Mouse (Mus musculus): ENCODE measurements around the gene Aff3. TPM values are rescaled to one million over a fixed set of nuclear protein-coding genes. Genes with fewer than 3 reads are reported as not detected.

Gene Aff3
- total and polyA plus RNA-seq, 3 experiments, result 1.4 to 3.1 (median 2.4) TPM

DNA sequence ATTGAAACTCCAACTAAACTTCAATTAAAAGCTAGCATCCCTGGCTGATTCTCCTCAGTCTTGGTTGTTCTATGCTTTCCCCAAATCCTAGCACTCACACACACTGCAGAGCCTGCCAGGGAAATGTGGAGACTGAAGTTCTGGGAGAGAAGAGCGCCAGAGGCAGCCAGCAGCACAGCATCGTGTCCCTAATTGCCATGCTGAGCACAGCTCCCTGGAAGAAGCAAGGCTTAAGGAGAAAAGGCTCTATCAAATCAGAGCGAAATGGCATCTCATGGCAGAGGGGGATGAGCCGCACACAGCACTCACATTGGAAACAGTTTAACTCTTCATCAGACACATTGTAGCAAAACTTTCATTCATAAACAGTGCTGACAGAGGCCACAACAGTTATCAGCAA lies 254.3 kb downstream of the Aff3 start:
- Histone ChIP-seq H3K27me3 (ENCODE audit: control insufficient read depth, insufficient read depth, low read length) (no peaks in the 10 kb centered on the region), H3K79me2 (replicated peaks; ENCODE audit: control insufficient read depth, insufficient read depth, low read length) (no peaks in the 10 kb centered on the region), H3K4me1 (ENCODE audit: control insufficient read depth, insufficient read depth, low read length) (no peaks in the 10 kb centered on the region), H3K36me3 (ENCODE audit: control insufficient read depth, insufficient read depth, low read length) (no peaks in the 10 kb centered on the region), H3K4me3 (no peak overlapping the region), H3K27ac (no peak overlapping the region), H3K9ac (ENCODE audit: low read depth, low read length) (no peak overlapping the region)
- 67% methylated on average over 4 of the region's 4 CpGs for WGBS
- intact Hi-C loops (cut with DNase I), result no loop called here
- no peak for TF ChIP-seq EP300 (IDR thresholded peaks at IDR 0.05; ENCODE audit: insufficient read depth, low read depth, low read length)
- TF ChIP-seq CTCF (IDR thresholded peaks at IDR 0.05), result no peak
- DNase-seq, result no peak

DNA sequence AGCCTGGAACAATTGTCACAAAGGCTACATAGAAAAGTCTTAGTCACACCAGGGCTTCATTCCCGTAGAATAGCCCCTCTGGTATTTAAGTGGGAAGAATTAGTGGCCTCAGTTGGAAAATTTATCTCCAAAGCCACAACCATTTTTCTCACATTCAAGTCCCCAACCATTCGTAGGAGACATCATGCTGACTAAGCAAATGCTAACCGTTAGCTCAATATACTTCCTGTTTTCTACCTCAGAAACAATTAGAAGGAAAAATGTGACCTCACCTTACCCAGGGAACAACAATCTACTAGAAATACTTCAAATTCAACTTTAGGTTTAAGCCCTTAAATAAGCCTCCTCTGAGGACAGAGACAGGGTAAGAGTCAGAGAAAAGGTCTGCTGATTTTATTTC lies 256.5 kb downstream of the Aff3 start:
- intact Hi-C loops (cut with DNase I), result no loop called here
- WGBS, result 68% methylated on average over 3 of the region's 3 CpGs

DNA sequence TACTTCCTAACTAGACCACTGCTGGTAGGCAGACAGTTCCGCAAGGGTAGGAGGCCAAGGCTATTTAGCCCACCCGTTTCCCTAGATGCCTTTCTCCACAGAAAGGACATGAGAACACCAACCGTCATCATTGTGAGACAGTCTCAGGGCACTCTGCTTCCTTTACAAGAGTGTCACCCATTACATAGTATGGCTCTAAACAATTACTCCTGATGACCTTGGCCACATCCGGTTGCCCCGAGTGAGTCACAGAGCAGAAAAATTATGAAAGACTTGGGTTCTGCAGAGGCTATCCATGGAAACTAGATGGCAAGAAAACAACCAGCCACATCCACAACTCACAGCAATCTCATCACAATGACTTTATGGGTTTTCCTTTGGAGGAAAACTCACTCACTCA lies 261.0 kb downstream of the Aff3 start:
- Histone ChIP-seq H3K27me3 (ENCODE audit: control insufficient read depth, insufficient read depth, low read length) (no peaks in the 10 kb centered on the region), H3K36me3 (ENCODE audit: control insufficient read depth, insufficient read depth, low read length) (no peaks in the 10 kb centered on the region), H3K9ac (ENCODE audit: low read depth, low read length) (no peak overlapping the region), H3K27ac (no peak overlapping the region), H3K79me2 (replicated peaks; ENCODE audit: control insufficient read depth, insufficient read depth, low read length) (no peaks in the 10 kb centered on the region), H3K4me1 (ENCODE audit: control insufficient read depth, insufficient read depth, low read length) (no peaks in the 10 kb centered on the region), H3K4me3 (no peak overlapping the region)
- DNase-seq, result no peak
- TF ChIP-seq EP300 (IDR thresholded peaks at IDR 0.05; ENCODE audit: insufficient read depth, low read depth, low read length) (no peak), POLR2A (IDR thresholded peaks at IDR 0.05; ENCODE audit: insufficient read depth, low read depth, low read length) (no peak)
- intact Hi-C loops (cut with DNase I), result no loop called here
- WGBS, result 77% methylated on average over 5 of the region's 5 CpGs

More for the DNA sequence above, 256.5 kb downstream of the Aff3 start:
- TF ChIP-seq POLR2A (IDR thresholded peaks at IDR 0.05; ENCODE audit: insufficient read depth, low read depth, low read length) (no peak), CTCF (IDR thresholded peaks at IDR 0.05) (no peak), EP300 (IDR thresholded peaks at IDR 0.05; ENCODE audit: insufficient read depth, low read depth, low read length) (no peak)
- H3K27ac ChIP-seq, result no peak overlapping the region
- no peak overlapping the region for H3K4me3 ChIP-seq
- H3K36me3 ChIP-seq (ENCODE audit: control insufficient read depth, insufficient read depth, low read length), result no peaks in the 10 kb centered on the region
- no peak overlapping the region for H3K9ac ChIP-seq (ENCODE audit: low read depth, low read length)
- no peaks in the 10 kb centered on the region for H3K27me3 ChIP-seq (ENCODE audit: control insufficient read depth, insufficient read depth, low read length)
- DNase-seq, result no peak
- H3K4me1 ChIP-seq (ENCODE audit: control insufficient read depth, insufficient read depth, low read length), result no peaks in the 10 kb centered on the region
- no peaks in the 10 kb centered on the region for H3K79me2 ChIP-seq (replicated peaks; ENCODE audit: control insufficient read depth, insufficient read depth, low read length)

DNA sequence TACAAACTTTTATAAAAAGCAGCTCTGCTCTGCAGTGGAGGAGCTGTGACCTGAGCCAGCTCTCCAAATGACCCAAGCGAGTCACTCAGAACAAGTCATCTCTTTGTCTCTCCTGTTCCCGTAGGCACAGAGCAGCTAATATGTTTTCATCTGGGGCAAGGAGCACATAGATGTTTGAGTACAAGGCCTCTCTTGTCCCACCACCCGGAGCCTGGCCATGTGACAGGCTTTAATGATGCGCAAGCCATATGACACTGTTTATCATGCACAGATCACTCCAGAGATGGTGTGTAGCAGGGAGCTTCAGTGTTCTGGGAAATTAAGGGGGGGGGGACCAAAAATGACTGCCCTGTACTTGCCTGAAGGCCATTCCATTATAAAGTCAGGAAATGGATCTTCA lies 262.9 kb downstream of the Aff3 start:
- no peaks in the 10 kb centered on the region for H3K27me3 ChIP-seq (ENCODE audit: control insufficient read depth, insufficient read depth, low read length)
- H3K27ac ChIP-seq, result no peak overlapping the region
- H3K79me2 ChIP-seq (replicated peaks; ENCODE audit: control insufficient read depth, insufficient read depth, low read length), result no peaks in the 10 kb centered on the region
- DNase-seq, result no peak
- no peak overlapping the region for H3K9ac ChIP-seq (ENCODE audit: low read depth, low read length)
- no peak for TF ChIP-seq EP300 (IDR thresholded peaks at IDR 0.05; ENCODE audit: insufficient read depth, low read depth, low read length)
- no peak for TF ChIP-seq POLR2A (IDR thresholded peaks at IDR 0.05; ENCODE audit: insufficient read depth, low read depth, low read length)
- TF ChIP-seq CTCF (IDR thresholded peaks at IDR 0.05), result no peak
- H3K36me3 ChIP-seq (ENCODE audit: control insufficient read depth, insufficient read depth, low read length), result no peaks in the 10 kb centered on the region
- WGBS, result 81% methylated on average over 4 of the region's 4 CpGs
- H3K4me1 ChIP-seq (ENCODE audit: control insufficient read depth, insufficient read depth, low read length), result peaks cover 3% of the 10 kb centered on the region; the same call in 1 of the 2 replicates
- intact Hi-C loops (cut with DNase I), result no loop called here
- no peak overlapping the region for H3K4me3 ChIP-seq

DNA sequence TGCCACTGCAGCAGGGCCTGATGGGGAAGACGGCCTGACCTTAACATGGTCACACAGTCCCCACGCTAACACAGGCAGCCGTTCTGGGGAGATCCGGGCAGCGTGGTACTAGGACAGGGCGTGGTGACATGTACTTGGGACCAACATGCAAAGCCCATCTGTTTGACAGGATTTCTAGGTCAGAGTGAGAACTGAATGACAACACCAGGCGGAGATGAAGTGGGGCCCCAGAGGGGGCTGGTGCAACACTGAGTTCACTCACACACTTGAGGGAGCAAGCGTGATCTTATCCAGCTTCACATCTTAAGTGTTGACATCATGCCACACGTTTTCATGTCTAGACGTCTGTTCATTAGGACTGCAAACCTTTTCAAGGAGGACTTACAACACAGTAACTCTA lies 265.5 kb downstream of the Aff3 start:
- H3K4me1 ChIP-seq (ENCODE audit: control insufficient read depth, insufficient read depth, low read length), result peaks cover 5% of the 10 kb centered on the region
- intact Hi-C loops (cut with DNase I), result no loop called here
- H3K27ac ChIP-seq, result no peak overlapping the region
- no peak for DNase-seq
- 78% methylated on average over 10 of the region's 10 CpGs for WGBS
- H3K36me3 ChIP-seq (ENCODE audit: control insufficient read depth, insufficient read depth, low read length), result no peaks in the 10 kb centered on the region
- no peak for TF ChIP-seq CTCF (IDR thresholded peaks at IDR 0.05)
- no peak for TF ChIP-seq EP300 (IDR thresholded peaks at IDR 0.05; ENCODE audit: insufficient read depth, low read depth, low read length)
- TF ChIP-seq POLR2A (IDR thresholded peaks at IDR 0.05; ENCODE audit: insufficient read depth, low read depth, low read length), result no peak
- H3K9ac ChIP-seq (ENCODE audit: low read depth, low read length), result no peak overlapping the region
- H3K79me2 ChIP-seq (replicated peaks; ENCODE audit: control insufficient read depth, insufficient read depth, low read length), result no peaks in the 10 kb centered on the region
- no peak overlapping the region for H3K4me3 ChIP-seq
- no peaks in the 10 kb centered on the region for H3K27me3 ChIP-seq (ENCODE audit: control insufficient read depth, insufficient read depth, low read length)

DNA sequence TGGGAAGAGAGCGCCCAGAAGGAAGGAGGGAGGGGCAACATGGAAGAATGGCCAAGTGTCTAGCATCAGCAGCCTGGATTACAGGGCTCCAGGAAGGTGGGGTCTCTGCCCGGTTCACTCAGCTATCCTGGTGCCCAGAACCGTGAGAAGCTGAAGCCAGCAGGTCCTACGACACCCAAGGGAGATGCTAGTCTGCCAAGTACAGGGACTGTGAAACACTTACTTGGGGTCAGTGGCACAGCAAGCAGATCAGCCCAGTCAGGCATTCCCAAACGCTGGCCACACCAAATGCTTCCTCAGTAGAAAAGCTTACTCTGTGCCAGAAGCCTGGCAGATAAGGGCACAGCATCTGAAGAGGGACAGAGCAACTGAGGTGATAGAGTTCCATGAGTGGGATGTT lies 266.2 kb downstream of the Aff3 start:
- no peaks in the 10 kb centered on the region for H3K79me2 ChIP-seq (replicated peaks; ENCODE audit: control insufficient read depth, insufficient read depth, low read length)
- no peaks in the 10 kb centered on the region for H3K27me3 ChIP-seq (ENCODE audit: control insufficient read depth, insufficient read depth, low read length)
- H3K9ac ChIP-seq (ENCODE audit: low read depth, low read length), result no peak overlapping the region
- DNase-seq, result no peak
- intact Hi-C loops (cut with DNase I), result no loop called here
- peaks cover 5% of the 10 kb centered on the region for H3K4me1 ChIP-seq (ENCODE audit: control insufficient read depth, insufficient read depth, low read length)
- WGBS, result 34% methylated on average over 5 of the region's 5 CpGs
- no peak overlapping the region for H3K4me3 ChIP-seq
- no peaks in the 10 kb centered on the region for H3K36me3 ChIP-seq (ENCODE audit: control insufficient read depth, insufficient read depth, low read length)
- H3K27ac ChIP-seq, result no peak overlapping the region
- TF ChIP-seq CTCF (IDR thresholded peaks at IDR 0.05) (no peak), EP300 (IDR thresholded peaks at IDR 0.05; ENCODE audit: insufficient read depth, low read depth, low read length) (no peak), POLR2A (IDR thresholded peaks at IDR 0.05; ENCODE audit: insufficient read depth, low read depth, low read length) (no peak)
